Mouse (Mus musculus) MEL (cell line): ENCODE measurements around the gene Nrf1. TPM values are rescaled to one million over a fixed set of nuclear protein-coding genes. Genes with fewer than 3 reads are reported as not detected.
A peak's percentile ranks its signal among the peaks of the same experiment; 100 is the strongest.

Experiments used
- DNase-seq: peaks from one replicate; pipeline ENCODE4 v3.0.0; 2011; ENCODE audit warnings: low read depth, low spot score
- H3K27ac ChIP-seq: 2 replicates; pipeline ENCODE4 v1.5.1; 2012; ENCODE audit warnings: low read depth, mild to moderate bottlenecking, control low read depth, low read length, moderate library complexity; ENCODE audit not compliant: control insufficient read depth
- H3K27me3 ChIP-seq, 2 experiments: fragments of 150-350 bp in 1 of 2; sonication (generic) in 1 of 2; 2 replicates each; pipeline ENCODE4 v1.6.1; 2012; ENCODE audit warnings: low read length in 2 of 2, mild to moderate bottlenecking in 2 of 2, improper control_type of control experiment in 1 of 2, moderate library complexity in 1 of 2; ENCODE audit not compliant: insufficient read depth in 2 of 2, control insufficient read depth in 1 of 2
- H3K36me3 ChIP-seq, 2 experiments: 2 replicates each; pipeline ENCODE4 v1.6.1; 2012 to 2014; ENCODE audit warnings: low read length in 2 of 2, improper control_type of control experiment in 1 of 2, inconsistent platforms in 1 of 2, mild to moderate bottlenecking in 1 of 2; ENCODE audit not compliant: insufficient read depth in 2 of 2, control insufficient read depth in 1 of 2
- H3K4me1 ChIP-seq, 2 experiments: fragments of 150-350 bp in 1 of 2; sonication (generic) in 1 of 2; 2 replicates each; pipeline ENCODE4 v1.6.1; 2012; ENCODE audit warnings: low read length in 2 of 2, improper control_type of control experiment in 1 of 2, mild to moderate bottlenecking in 1 of 2; ENCODE audit not compliant: insufficient read depth in 2 of 2, control insufficient read depth in 1 of 2
- H3K4me3 ChIP-seq, 2 experiments: fragments of 150-350 bp in 1 of 2; sonication (generic) in 1 of 2; 2 replicates each; pipeline ENCODE4 v1.5.1; 2012; ENCODE audit warnings: low read depth in 2 of 2, low read length in 2 of 2, mild to moderate bottlenecking in 2 of 2, moderate library complexity in 2 of 2, control low read depth in 1 of 2, improper control_type of control experiment in 1 of 2; ENCODE audit not compliant: control insufficient read depth in 1 of 2, insufficient read depth in 1 of 2
- H3K79me2 ChIP-seq: 2 replicates; pipeline ENCODE4 v1.6.1; 2012; ENCODE audit warnings: mild to moderate bottlenecking, low read length, moderate library complexity; ENCODE audit not compliant: control insufficient read depth, poor library complexity, insufficient read depth
- H3K9ac ChIP-seq: 2 replicates; pipeline ENCODE4 v1.6.1; 2012; ENCODE audit warnings: low read depth, mild to moderate bottlenecking, control low read depth, low read length, moderate library complexity; ENCODE audit not compliant: control insufficient read depth, poor library complexity, severe bottlenecking
- H3K9me3 ChIP-seq: fragments of 150-350 bp; sonication (generic); replicated peaks from 2 replicates; pipeline ENCODE4 v1.6.1; 2012; ENCODE audit warnings: mild to moderate bottlenecking, low read length, improper control_type of control experiment, moderate library complexity; ENCODE audit not compliant: insufficient read depth
- CTCF ChIP-seq, 3 experiments: IDR thresholded peaks in 2 of 3; conservative IDR thresholded peaks in 1 of 3; 2 replicates each; pipeline ENCODE4 v1.5.1; 2011 to 2012; ENCODE audit warnings: low read length in 3 of 3, low read depth in 2 of 3, mild to moderate bottlenecking in 2 of 3, improper control_type of control experiment in 1 of 3, inconsistent platforms in 1 of 3, mixed read lengths in 1 of 3, moderate library complexity in 1 of 3; ENCODE audit not compliant: control insufficient read depth in 1 of 3, insufficient read depth in 1 of 3, poor library complexity in 1 of 3, severe bottlenecking in 1 of 3
- E2F4 ChIP-seq: IDR thresholded peaks from 2 replicates; pipeline ENCODE4 v1.6.1; 2011; ENCODE audit warnings: low read depth, low read length, improper control_type of control experiment, borderline replicate concordance
- ELF1 ChIP-seq: IDR thresholded peaks from 2 replicates; pipeline ENCODE4 v1.6.1; 2014; ENCODE audit warnings: low read depth, mild to moderate bottlenecking, inconsistent platforms, low read length, improper control_type of control experiment, moderate library complexity
- GATA1 ChIP-seq: IDR thresholded peaks from 2 replicates; pipeline ENCODE4 v1.6.1; 2011; ENCODE audit warnings: low read depth, low read length, improper control_type of control experiment
- JUND ChIP-seq: IDR thresholded peaks from 2 replicates; pipeline ENCODE4 v1.6.1; 2011; ENCODE audit warnings: low read depth, mild to moderate bottlenecking, improper control_type of control experiment, low read length
- KAT2A ChIP-seq: conservative IDR thresholded peaks from 2 replicates; pipeline ENCODE4 v1.6.1; 2012; ENCODE audit warnings: low read depth, low read length, improper control_type of control experiment, inconsistent platforms
- MAZ ChIP-seq: IDR thresholded peaks from 2 replicates; pipeline ENCODE4 v1.6.1; 2012; ENCODE audit warnings: low read depth, mild to moderate bottlenecking, inconsistent platforms, low read length, improper control_type of control experiment
- MEF2A ChIP-seq: IDR thresholded peaks from 2 replicates; pipeline ENCODE4 v1.6.1; 2014; ENCODE audit warnings: low read depth, mild to moderate bottlenecking, inconsistent platforms, low read length, improper control_type of control experiment; ENCODE audit not compliant: poor library complexity, insufficient replicate concordance, severe bottlenecking; ENCODE audit errors: extremely low read depth
- MXI1 ChIP-seq: IDR thresholded peaks from 2 replicates; pipeline ENCODE4 v1.6.1; 2011; ENCODE audit warnings: mild to moderate bottlenecking, low read depth, low read length, improper control_type of control experiment
- NELFE ChIP-seq: IDR thresholded peaks from 2 replicates; pipeline ENCODE4 v1.6.1; 2011; ENCODE audit warnings: low read depth, low read length, improper control_type of control experiment
- NRF1 ChIP-seq: IDR thresholded peaks from 2 replicates; pipeline ENCODE4 v1.6.1; 2014; ENCODE audit warnings: low read depth, mild to moderate bottlenecking, inconsistent platforms, low read length, improper control_type of control experiment, moderate library complexity; ENCODE audit not compliant: poor library complexity, insufficient read depth, severe bottlenecking
- POLR2A ChIP-seq, 2 experiments: IDR thresholded peaks; 2 replicates each; pipeline ENCODE4 v1.6.1; 2011 to 2012; ENCODE audit warnings: low read length in 2 of 2, mild to moderate bottlenecking in 2 of 2, control low read depth in 1 of 2, improper control_type of control experiment in 1 of 2, low read depth in 1 of 2, moderate library complexity in 1 of 2; ENCODE audit not compliant: control insufficient read depth in 1 of 2, insufficient read depth in 1 of 2, poor library complexity in 1 of 2
- POLR2AphosphoS2 ChIP-seq: IDR thresholded peaks from 2 replicates; pipeline ENCODE4 v1.6.1; 2011; ENCODE audit warnings: low read length, improper control_type of control experiment
- POLR2AphosphoS5 ChIP-seq: IDR thresholded peaks from 2 replicates; pipeline ENCODE4 v1.6.1; 2012; ENCODE audit warnings: low read depth, borderline replicate concordance, mild to moderate bottlenecking, inconsistent platforms, low read length, moderate library complexity, mixed read lengths
- RCOR1 ChIP-seq: IDR thresholded peaks from 2 replicates; pipeline ENCODE4 v1.6.1; 2012; ENCODE audit warnings: low read depth, mild to moderate bottlenecking, inconsistent platforms, low read length, improper control_type of control experiment
- SIN3A ChIP-seq: IDR thresholded peaks from 2 replicates; pipeline ENCODE4 v1.6.1; 2012; ENCODE audit warnings: low read length, improper control_type of control experiment, inconsistent platforms
- TAL1 ChIP-seq: IDR thresholded peaks from 2 replicates; pipeline ENCODE4 v1.6.1; 2012; ENCODE audit warnings: mild to moderate bottlenecking, inconsistent platforms, low read length, moderate library complexity, mixed read lengths
- TCF12 ChIP-seq: IDR thresholded peaks from 2 replicates; pipeline ENCODE4 v1.6.1; 2014; ENCODE audit warnings: low read depth, mild to moderate bottlenecking, inconsistent platforms, low read length, improper control_type of control experiment, moderate library complexity
- USF2 ChIP-seq, 2 experiments: IDR thresholded peaks; 2 replicates each; pipeline ENCODE4 v1.6.1; 2011 to 2012; ENCODE audit warnings: improper control_type of control experiment in 2 of 2, low read length in 2 of 2, borderline replicate concordance in 1 of 2, inconsistent platforms in 1 of 2, low read depth in 1 of 2, mild to moderate bottlenecking in 1 of 2; ENCODE audit not compliant: insufficient read depth in 1 of 2
- ZKSCAN1 ChIP-seq: IDR thresholded peaks from 2 replicates; pipeline ENCODE4 v1.6.1; 2012; ENCODE audit warnings: low read depth, mild to moderate bottlenecking, inconsistent platforms, low read length, improper control_type of control experiment, moderate library complexity
- ZMIZ1 ChIP-seq: IDR thresholded peaks from 2 replicates; pipeline ENCODE4 v1.6.1; 2012; ENCODE audit warnings: low read depth, mild to moderate bottlenecking, inconsistent platforms, low read length, improper control_type of control experiment, moderate library complexity
- polyA plus RNA-seq, 2 experiments: library from polyadenylated mRNA; stranded (reverse) in 1 of 2; unstranded in 1 of 2; fragments of >175 nt in 1 of 2; fragments of >200 nt in 1 of 2; gene quantifications; 2 replicates each; pipeline versions ENCODE4 v1.2.1 to v1.2.4; 2012; ENCODE audit warnings: low replicate concordance in 2 of 2, low read depth in 1 of 2; ENCODE audit not compliant: insufficient read length in 2 of 2, insufficient read depth in 1 of 2, missing spikeins in 1 of 2
- total RNA-seq: library from RNA; depleted of rRNA; stranded (reverse); fragments of 300-350 nt; gene quantifications from 2 replicates; pipeline ENCODE4 v1.2.3, GENCODE M21; 2012

Nrf1 gene
- total and polyA plus RNA-seq, 3 experiments, result 56.5 to 93.7 (median 60.4) TPM

GRCm38 (mm10) chr6:30172820-30173550, 125.2 kb downstream of the Nrf1 start:
- peak overlapping the region; percentile 68 for H3K9ac ChIP-seq
- H3K79me2 ChIP-seq, result no peaks in the 10 kb centered on the region; the same call in 1 of the 2 replicates
- no peak overlapping the region for H3K27ac ChIP-seq
- H3K4me1 ChIP-seq, result peaks cover 0 to 6% of the 10 kb centered on the region in 2 experiments; a peak in 2 of 4 replicates
- no peak for DNase-seq
- H3K36me3 ChIP-seq, result no peaks in the 10 kb centered on the region
- TF ChIP-seq CTCF (IDR thresholded peaks at IDR 0.05 in 2 of 3, conservative IDR thresholded peaks at IDR 0.05 in 1 of 3; ENCODE audit: control insufficient read depth in 1 of 3, insufficient read depth in 1 of 3, low read depth in 2 of 3, low read length in 3 of 3, poor library complexity in 1 of 3, severe bottlenecking in 1 of 3) (peak; percentile 11 to 55 (median 22); a peak in 4 of 6 replicates), POLR2AphosphoS5 (no peak)
- H3K27me3 ChIP-seq, result no peaks in the 10 kb centered on the region
- peak overlapping the region; percentile 74 to 77 for H3K4me3 ChIP-seq
- H3K9me3 ChIP-seq, result no peaks in the 10 kb centered on the region

- H3K27me3 ChIP-seq, result no peaks in the 10 kb centered on the region
- H3K4me1 ChIP-seq, result peaks cover 0 to 6% of the 10 kb centered on the region in 2 experiments; a peak in 2 of 4 replicates
- no peaks in the 10 kb centered on the region; the same call in 1 of the 2 replicates for H3K79me2 ChIP-seq
- H3K27ac ChIP-seq, result no peak overlapping the region
- H3K9me3 ChIP-seq, result no peaks in the 10 kb centered on the region
- TF ChIP-seq ZKSCAN1, result no peak
- no peak for TF ChIP-seq E2F4
- TF ChIP-seq POLR2AphosphoS5, result no peak
- no peak; the same call in 1 of the 2 replicates for TF ChIP-seq ZMIZ1
- no peak for TF ChIP-seq RCOR1
- TF ChIP-seq TCF12, result 0 out of 2 replicates have a peak, but pooled peaks have one; percentile 37
- peak; percentile 28; the same call in 1 of the 2 replicates for TF ChIP-seq POLR2AphosphoS2
- peak; percentile 13 to 66 for TF ChIP-seq POLR2A (IDR thresholded peaks at IDR 0.05; ENCODE audit: control insufficient read depth in 1 of 2, insufficient read depth in 1 of 2, low read depth in 1 of 2, low read length in 2 of 2, poor library complexity in 1 of 2)
- peak; percentile 49; the same call in 1 of the 2 replicates for TF ChIP-seq MXI1
- no peak for TF ChIP-seq MEF2A
- TF ChIP-seq NRF1, result peak; percentile 41; the same call in 1 of the 2 replicates
- no peak; the same call in 1 of the 2 replicates for TF ChIP-seq ELF1
- no peak for TF ChIP-seq TAL1
- TF ChIP-seq NELFE, result peak; percentile 53
- TF ChIP-seq GATA1, result no peak
- TF ChIP-seq USF2 (IDR thresholded peaks at IDR 0.05; ENCODE audit: borderline replicate concordance in 1 of 2, insufficient read depth in 1 of 2, low read depth in 1 of 2, low read length in 2 of 2), result no peak
- no peak for TF ChIP-seq KAT2A
- TF ChIP-seq CTCF (IDR thresholded peaks at IDR 0.05 in 2 of 3, conservative IDR thresholded peaks at IDR 0.05 in 1 of 3; ENCODE audit: control insufficient read depth in 1 of 3, insufficient read depth in 1 of 3, low read depth in 2 of 3, low read length in 3 of 3, poor library complexity in 1 of 3, severe bottlenecking in 1 of 3), result no peak
- TF ChIP-seq JUND, result no peak
- peak; percentile 62; the same call in 1 of the 2 replicates for TF ChIP-seq SIN3A
- no peak for TF ChIP-seq MAZ
- TF ChIP-seq, all 39 proteins: peak for 7
- Histone ChIP-seq H3K36me3 (no peaks in the 10 kb centered on the region), H3K9ac (peak overlapping the region; percentile 68), H3K4me3 (peak overlapping the region; percentile 77 to 96)
- DNase-seq, result peak; percentile 92
Measured at GRCm38 (mm10) chr6:30173551-30174460, 126.0 kb downstream of the Nrf1 start.
